Mouse (Mus musculus) gonadal fat pad, adult 2 months (tissue): ENCODE measurements around the gene Aagab. TPM values are rescaled to one million over a fixed set of nuclear protein-coding genes. Genes with fewer than 3 reads are reported as not detected.

Experiments
- DNase-seq: peaks from one replicate; pipeline ENCODE4 v3.0.0-alpha.2; 2012; ENCODE audit warnings: low read depth
- polyA plus RNA-seq: library from polyadenylated mRNA; depleted of rRNA; stranded (reverse); fragments of >200 nt; gene quantifications from 2 replicates; pipeline ENCODE4 v1.2.3, GENCODE M21; 2012

The Aagab gene
- polyA plus RNA-seq, 1 experiment: 25.5 TPM

GRCm38 (mm10) chr9:63606594-63606993, 4.1 kb downstream of the Aagab start:
- DNase-seq: no peak

GRCm38 (mm10) chr9:63608006-63608405, 5.5 kb downstream of the Aagab start:
- DNase-seq: no peak

- no peak for DNase-seq
Measured at GRCm38 (mm10) chr9:63609246-63609645, 6.8 kb downstream of the Aagab start.

GRCm38 (mm10) chr9:63609776-63610175, 7.3 kb downstream of the Aagab start:
- DNase-seq: no peak

GRCm38 (mm10) chr9:63610231-63610630, 7.8 kb downstream of the Aagab start:
- no peak for DNase-seq

- no peak for DNase-seq
Measured at GRCm38 (mm10) chr9:63610841-63611366, 8.4 kb downstream of the Aagab start.

GRCm38 (mm10) chr9:63611967-63612366, 9.5 kb downstream of the Aagab start:
- no peak for DNase-seq

GRCm38 (mm10) chr9:63612565-63613515, 10.4 kb downstream of the Aagab start:
- no peak for DNase-seq

- no peak for DNase-seq
Measured at GRCm38 (mm10) chr9:63613569-63613968, 11.1 kb downstream of the Aagab start.

GRCm38 (mm10) chr9:63614018-63614985, 11.8 kb downstream of the Aagab start:
- DNase-seq: no peak

GRCm38 (mm10) chr9:63617967-63618366, 15.5 kb downstream of the Aagab start:
- DNase-seq: no peak

- DNase-seq: peak; percentile 74
Measured at GRCm38 (mm10) chr9:63623895-63624569, 21.6 kb downstream of the Aagab start.

- no peak for DNase-seq
Measured at GRCm38 (mm10) chr9:63625090-63625756, 22.8 kb downstream of the Aagab start.

- DNase-seq: no peak
Measured at GRCm38 (mm10) chr9:63632045-63632444, 29.6 kb downstream of the Aagab start.

- DNase-seq: no peak
Measured at GRCm38 (mm10) chr9:63632924-63633323, 30.5 kb downstream of the Aagab start.

GRCm38 (mm10) chr9:63633334-63633733, 30.9 kb downstream of the Aagab start:
- DNase-seq: no peak

GRCm38 (mm10) chr9:63636113-63636512, 33.7 kb downstream of the Aagab start:
- DNase-seq: no peak

- DNase-seq: no peak
Measured at GRCm38 (mm10) chr9:63641983-63642646, 39.7 kb downstream of the Aagab start.

GRCm38 (mm10) chr9:63644011-63644410, 41.6 kb downstream of the Aagab start:
- no peak for DNase-seq

GRCm38 (mm10) chr9:63645084-63645483, 42.6 kb downstream of the Aagab start:
- DNase-seq: no peak
